ENCODE assay signal across 8 mouse cellular contexts in genomic region chr10:111472686-111473510, GRCm38 (mm10). TPM values are rescaled to one million over a fixed set of nuclear protein-coding genes. Genes with fewer than 3 reads are reported as not detected.
DNase-seq lines count a peak whose midpoint lies in the region; ATAC-seq and TF ChIP-seq lines count a peak whose summit lies in the region.

TSS of gene Nap1l1 (plus strand) at chr10:111473223.

- no peaks in the 10 kb centered on the region for H3K9me3 ChIP-seq in forebrain, embryonic 10.5 days
- no peaks in the 10 kb centered on the region for H3K9me3 ChIP-seq in heart, embryonic 15.5 days (replicated peaks)
- no peaks in the 10 kb centered on the region for H3K9me3 ChIP-seq in liver, embryonic 14.5 days (ENCODE audit: control insufficient read depth, low read length)
- no peaks in the 10 kb centered on the region for H3K9me3 ChIP-seq in neural tube, embryonic 11.5 days (ENCODE audit: control insufficient read depth, low read length)
- H3K9me3 ChIP-seq in stomach, postnatal 0 days (ENCODE audit: control insufficient read depth, low read length): no peaks in the 10 kb centered on the region

- WGBS in forebrain, embryonic 10.5 days: 1% methylated on average over 80 of the region's 80 CpGs
- 2% methylated on average over 77 of the region's 80 CpGs for WGBS in heart, embryonic 15.5 days
- WGBS in liver, embryonic 14.5 days (ENCODE audit: insufficient replicate concordance): 3% methylated on average over 79 of the region's 80 CpGs
- under 1% methylated on average over 60 of the region's 80 CpGs for WGBS in neural tube, embryonic 11.5 days
- WGBS in stomach, postnatal 0 days: 1% methylated on average over 66 of the region's 80 CpGs

- H3K4me2 ChIP-seq in heart, embryonic 15.5 days: peak within 1 kb of the TSS; percentile 90
- peak within 1 kb of the TSS; percentile 90 for H3K4me2 ChIP-seq in liver, embryonic 14.5 days (ENCODE audit: low read depth)
- H3K4me2 ChIP-seq in neural tube, embryonic 11.5 days (ENCODE audit: low read depth): peak within 1 kb of the TSS; percentile 65
- H3K4me2 ChIP-seq in stomach, postnatal 0 days (replicated peaks; ENCODE audit: low read depth): peak within 1 kb of the TSS; percentile 84

- peak; percentile 94 to 98 for DNase-seq in CD8-positive naive resting alpha-beta T cell, adult 2 months (ENCODE audit: low read depth in 2 of 2, low spot score in 2 of 2)
- DNase-seq in c-Kit-positive CD71-negative TER-119-negative erythroid progenitor cells, embryonic 14.5 days (ENCODE audit: low read depth): peak; percentile 86
- peak; percentile 97 for DNase-seq in forebrain, embryonic 10.5 days (ENCODE audit: extremely low spot score, low spot score)
- peak; percentile 94 to 98 for DNase-seq in kidney, postnatal 25 days
- DNase-seq in liver, embryonic 14.5 days (ENCODE audit: low read depth in 3 of 3, low spot score in 3 of 3): peak; percentile 92 to 93 (median 92)
- peak; percentile 99 for DNase-seq in neural tube, embryonic 11.5 days (ENCODE audit: low spot score)
- DNase-seq in stomach, postnatal 0 days (ENCODE audit: low spot score): peak; percentile 97

- no peaks in the 10 kb centered on the region for H3K27me3 ChIP-seq in forebrain, embryonic 10.5 days (ENCODE audit: poor library complexity, severe bottlenecking)
- no peaks in the 10 kb centered on the region for H3K27me3 ChIP-seq in heart, embryonic 15.5 days
- H3K27me3 ChIP-seq in liver, embryonic 14.5 days (ENCODE audit: control insufficient read depth, insufficient read depth, low read length): no peaks in the 10 kb centered on the region
- H3K27me3 ChIP-seq in neural tube, embryonic 11.5 days (ENCODE audit: control insufficient read depth, insufficient read depth, low read length): no peaks in the 10 kb centered on the region
- no peaks in the 10 kb centered on the region for H3K27me3 ChIP-seq in stomach, postnatal 0 days (ENCODE audit: control insufficient read depth, insufficient read depth, low read length)

- H3K36me3 ChIP-seq in forebrain, embryonic 10.5 days (replicated peaks): peaks cover 34% of the 10 kb centered on the region
- no peaks in the 10 kb centered on the region for H3K36me3 ChIP-seq in heart, embryonic 15.5 days
- peaks cover 7% of the 10 kb centered on the region; the same call in 1 of the 2 replicates for H3K36me3 ChIP-seq in liver, embryonic 14.5 days (replicated peaks; ENCODE audit: control insufficient read depth, insufficient read depth, low read depth)
- no peaks in the 10 kb centered on the region for H3K36me3 ChIP-seq in neural tube, embryonic 11.5 days (ENCODE audit: control insufficient read depth, insufficient read depth, low read length)
- no peaks in the 10 kb centered on the region for H3K36me3 ChIP-seq in stomach, postnatal 0 days (ENCODE audit: control insufficient read depth, insufficient read depth, low read length)

- H3K4me3 ChIP-seq in forebrain, embryonic 10.5 days: peak within 1 kb of the TSS; percentile 97
- peak within 1 kb of the TSS; percentile 81 for H3K4me3 ChIP-seq in heart, embryonic 15.5 days
- H3K4me3 ChIP-seq in liver, embryonic 14.5 days (ENCODE audit: insufficient read depth in 1 of 2, low read depth in 2 of 2, low read length in 2 of 2): peak within 1 kb of the TSS; percentile 81 to 95
- H3K4me3 ChIP-seq in neural tube, embryonic 11.5 days (ENCODE audit: low read depth, low read length): peak within 1 kb of the TSS; percentile 95
- H3K4me3 ChIP-seq in stomach, postnatal 0 days (ENCODE audit: low read depth, low read length): peak within 1 kb of the TSS; percentile 91

- no peak for TF ChIP-seq CTCF in liver, embryonic 14.5 days (IDR thresholded peaks at IDR 0.05; ENCODE audit: low read depth)
- peak; percentile 28; the same call in 1 of the 2 replicates for TF ChIP-seq CTCF in stomach, postnatal 0 days (IDR thresholded peaks at IDR 0.05; ENCODE audit: low read depth)

- ATAC-seq in heart, embryonic 15.5 days (replicated peaks; ENCODE audit: insufficient number of reproducible peaks, insufficient read depth, low FRiP score, low read depth): peak; percentile 99
- peak; percentile 97 for ATAC-seq in liver, embryonic 14.5 days (ENCODE audit: insufficient read depth)
- peak; percentile 99 for ATAC-seq in neural tube, embryonic 11.5 days (ENCODE audit: insufficient read depth, low FRiP score, low TSS enrichment)
- peak; percentile 99 for ATAC-seq in stomach, postnatal 0 days (ENCODE audit: low FRiP score, low TSS enrichment)

- TF ChIP-seq EP300 in liver, embryonic 14.5 days (IDR thresholded peaks at IDR 0.05; ENCODE audit: low read depth): no peak
- TF ChIP-seq EP300 in stomach, postnatal 0 days (optimal IDR thresholded peaks at IDR 0.05): no peak

- H3K4me1 ChIP-seq in forebrain, embryonic 10.5 days: peaks cover 50% of the 10 kb centered on the region
- peaks cover 17% of the 10 kb centered on the region for H3K4me1 ChIP-seq in heart, embryonic 15.5 days (replicated peaks)
- H3K4me1 ChIP-seq in liver, embryonic 14.5 days (replicated peaks; ENCODE audit: control insufficient read depth in 2 of 2, insufficient read depth in 2 of 2, low read length in 1 of 2): peaks cover 27 to 32% of the 10 kb centered on the region in 2 experiments
- peaks cover 15% of the 10 kb centered on the region; the same call in 1 of the 2 replicates for H3K4me1 ChIP-seq in neural tube, embryonic 11.5 days (ENCODE audit: control insufficient read depth, insufficient read depth, low read length)
- no peaks in the 10 kb centered on the region; the same call in 1 of the 2 replicates for H3K4me1 ChIP-seq in stomach, postnatal 0 days (replicated peaks; ENCODE audit: control insufficient read depth, insufficient read depth)

- peak within 1 kb of the TSS; percentile 100 for H3K27ac ChIP-seq in forebrain, embryonic 10.5 days
- peak within 1 kb of the TSS; percentile 89 for H3K27ac ChIP-seq in heart, embryonic 15.5 days
- H3K27ac ChIP-seq in liver, embryonic 14.5 days: peak within 1 kb of the TSS; percentile 34
- peak within 1 kb of the TSS; percentile 96 for H3K27ac ChIP-seq in neural tube, embryonic 11.5 days (ENCODE audit: low read depth, low read length)
- H3K27ac ChIP-seq in stomach, postnatal 0 days (replicated peaks): peak within 1 kb of the TSS; percentile 88

- peak within 1 kb of the TSS; percentile 87 for H3K9ac ChIP-seq in heart, embryonic 15.5 days
- H3K9ac ChIP-seq in liver, embryonic 14.5 days (replicated peaks): peak within 1 kb of the TSS; percentile 87
- peak within 1 kb of the TSS; percentile 98 for H3K9ac ChIP-seq in neural tube, embryonic 11.5 days (ENCODE audit: low read length)
- H3K9ac ChIP-seq in stomach, postnatal 0 days (ENCODE audit: low read length): peak within 1 kb of the TSS; percentile 89

RNA-seq across cellular contexts. Expression of gene Nap1l1, which starts in this region (rescaled TPM):
- 418 and 443 TPM in 2 replicates for polyA plus RNA-seq in forebrain, embryonic 10.5 days (2016; fragmentation: Nextera tagmentation; extraction: Ambion mirVana)
- 110 TPM in 2 replicates for polyA plus RNA-seq in heart, embryonic 15.5 days (2015; fragmentation: Nextera tagmentation; extraction: Ambion mirVana)
- polyA plus RNA-seq in liver, embryonic 14.5 days (2012; rRNA removed): 43.7 and 117 TPM in 2 replicates
- polyA plus RNA-seq in liver, embryonic 14.5 days (2014; fragmentation: Nextera tagmentation; extraction: Ambion mirVana): 103 and 109 TPM in 2 replicates
- 339 and 344 TPM in 2 replicates for polyA plus RNA-seq in neural tube, embryonic 11.5 days (2014; fragmentation: Nextera tagmentation; extraction: Ambion mirVana)
- 85.1 and 90.6 TPM in 2 replicates for polyA plus RNA-seq in stomach, postnatal 0 days (2015; fragmentation: Nextera tagmentation; extraction: Ambion mirVana)

Comparison
In these comparisons a context has a peak if more than half of its experiments do, and no peak if none do; other contexts are left out.
1. Peak in every context shown above with its lines: DNase-seq, ATAC-seq, H3K4me3 ChIP-seq and H3K27ac ChIP-seq.
2. H3K27ac ChIP-seq: peak in every context shown above with its lines; median percentile 100 in forebrain, embryonic 10.5 days; 96 in neural tube, embryonic 11.5 days; 89 in heart, embryonic 15.5 days; 88 in stomach, postnatal 0 days; 34 in liver, embryonic 14.5 days.